Mouse (Mus musculus) MEL (cell line): ENCODE data around the gene Avp. TPM values are rescaled to one million over a fixed set of nuclear protein-coding genes. Genes with fewer than 3 reads are reported as not detected.

ENCODE experiments used
- DNase-seq: peaks from one replicate; pipeline ENCODE4 v3.0.0; 2011; ENCODE audit warnings: low read depth, low spot score
- H3K27ac ChIP-seq: 2 replicates; pipeline ENCODE4 v1.5.1; 2012; ENCODE audit warnings: low read depth, mild to moderate bottlenecking, control low read depth, low read length, moderate library complexity; ENCODE audit not compliant: control insufficient read depth
- H3K27me3 ChIP-seq, 2 experiments: fragments of 150-350 bp in 1 of 2; sonication (generic) in 1 of 2; 2 replicates each; pipeline ENCODE4 v1.6.1; 2012; ENCODE audit warnings: low read length in 2 of 2, mild to moderate bottlenecking in 2 of 2, improper control_type of control experiment in 1 of 2, moderate library complexity in 1 of 2; ENCODE audit not compliant: insufficient read depth in 2 of 2, control insufficient read depth in 1 of 2
- H3K36me3 ChIP-seq, 2 experiments: 2 replicates each; pipeline ENCODE4 v1.6.1; 2012 to 2014; ENCODE audit warnings: low read length in 2 of 2, improper control_type of control experiment in 1 of 2, inconsistent platforms in 1 of 2, mild to moderate bottlenecking in 1 of 2; ENCODE audit not compliant: insufficient read depth in 2 of 2, control insufficient read depth in 1 of 2
- H3K4me1 ChIP-seq, 2 experiments: fragments of 150-350 bp in 1 of 2; sonication (generic) in 1 of 2; 2 replicates each; pipeline ENCODE4 v1.6.1; 2012; ENCODE audit warnings: low read length in 2 of 2, improper control_type of control experiment in 1 of 2, mild to moderate bottlenecking in 1 of 2; ENCODE audit not compliant: insufficient read depth in 2 of 2, control insufficient read depth in 1 of 2
- H3K4me3 ChIP-seq, 2 experiments: fragments of 150-350 bp in 1 of 2; sonication (generic) in 1 of 2; 2 replicates each; pipeline ENCODE4 v1.5.1; 2012; ENCODE audit warnings: low read depth in 2 of 2, low read length in 2 of 2, mild to moderate bottlenecking in 2 of 2, moderate library complexity in 2 of 2, control low read depth in 1 of 2, improper control_type of control experiment in 1 of 2; ENCODE audit not compliant: control insufficient read depth in 1 of 2, insufficient read depth in 1 of 2
- H3K79me2 ChIP-seq: 2 replicates; pipeline ENCODE4 v1.6.1; 2012; ENCODE audit warnings: mild to moderate bottlenecking, low read length, moderate library complexity; ENCODE audit not compliant: control insufficient read depth, poor library complexity, insufficient read depth
- H3K9ac ChIP-seq: 2 replicates; pipeline ENCODE4 v1.6.1; 2012; ENCODE audit warnings: low read depth, mild to moderate bottlenecking, control low read depth, low read length, moderate library complexity; ENCODE audit not compliant: control insufficient read depth, poor library complexity, severe bottlenecking
- H3K9me3 ChIP-seq: fragments of 150-350 bp; sonication (generic); replicated peaks from 2 replicates; pipeline ENCODE4 v1.6.1; 2012; ENCODE audit warnings: mild to moderate bottlenecking, low read length, improper control_type of control experiment, moderate library complexity; ENCODE audit not compliant: insufficient read depth
- BHLHE40 ChIP-seq: IDR thresholded peaks from 2 replicates; pipeline ENCODE4 v1.6.1; 2012; ENCODE audit warnings: low read depth, mild to moderate bottlenecking, inconsistent platforms, low read length, improper control_type of control experiment, borderline replicate concordance
- CTCF ChIP-seq, 3 experiments: IDR thresholded peaks in 2 of 3; conservative IDR thresholded peaks in 1 of 3; 2 replicates each; pipeline ENCODE4 v1.5.1; 2011 to 2012; ENCODE audit warnings: low read length in 3 of 3, low read depth in 2 of 3, mild to moderate bottlenecking in 2 of 3, improper control_type of control experiment in 1 of 3, inconsistent platforms in 1 of 3, mixed read lengths in 1 of 3, moderate library complexity in 1 of 3; ENCODE audit not compliant: control insufficient read depth in 1 of 3, insufficient read depth in 1 of 3, poor library complexity in 1 of 3, severe bottlenecking in 1 of 3
- NRF1 ChIP-seq: IDR thresholded peaks from 2 replicates; pipeline ENCODE4 v1.6.1; 2014; ENCODE audit warnings: low read depth, mild to moderate bottlenecking, inconsistent platforms, low read length, improper control_type of control experiment, moderate library complexity; ENCODE audit not compliant: poor library complexity, insufficient read depth, severe bottlenecking
- SMC3 ChIP-seq: IDR thresholded peaks from 2 replicates; pipeline ENCODE4 v1.6.1; 2011; ENCODE audit warnings: low read depth, low read length, improper control_type of control experiment
- ZKSCAN1 ChIP-seq: IDR thresholded peaks from 2 replicates; pipeline ENCODE4 v1.6.1; 2012; ENCODE audit warnings: low read depth, mild to moderate bottlenecking, inconsistent platforms, low read length, improper control_type of control experiment, moderate library complexity
- polyA plus RNA-seq, 2 experiments: library from polyadenylated mRNA; stranded (reverse) in 1 of 2; unstranded in 1 of 2; fragments of >175 nt in 1 of 2; fragments of >200 nt in 1 of 2; gene quantifications; 2 replicates each; pipeline versions ENCODE4 v1.2.1 to v1.2.4; 2012; ENCODE audit warnings: low replicate concordance in 2 of 2, low read depth in 1 of 2; ENCODE audit not compliant: insufficient read length in 2 of 2, insufficient read depth in 1 of 2, missing spikeins in 1 of 2
- total RNA-seq: library from RNA; depleted of rRNA; stranded (reverse); fragments of 300-350 nt; gene quantifications from 2 replicates; pipeline ENCODE4 v1.2.3, GENCODE M21; 2012; rRNA removed

Avp gene
- total and polyA plus RNA-seq, 3 experiments: not detected

- TF ChIP-seq ZKSCAN1: no peak
- no peak for TF ChIP-seq CTCF (IDR thresholded peaks at IDR 0.05 in 2 of 3, conservative IDR thresholded peaks at IDR 0.05 in 1 of 3; ENCODE audit: control insufficient read depth in 1 of 3, insufficient read depth in 1 of 3, low read depth in 2 of 3, low read length in 3 of 3, poor library complexity in 1 of 3, severe bottlenecking in 1 of 3)
- TF ChIP-seq SMC3: no peak
- no peak for TF ChIP-seq BHLHE40
- no peak for TF ChIP-seq NRF1
- H3K9me3 ChIP-seq: no peaks in the 10 kb centered on the region
- no peaks in the 10 kb centered on the region for H3K4me1 ChIP-seq
- no peak overlapping the region for H3K9ac ChIP-seq
- H3K79me2 ChIP-seq: no peaks in the 10 kb centered on the region
- H3K36me3 ChIP-seq: peaks cover 0 to 2% of the 10 kb centered on the region in 2 experiments; a peak in 2 of 4 replicates
- H3K27ac ChIP-seq: no peak overlapping the region
- H3K4me3 ChIP-seq: no peak overlapping the region
- no peak for DNase-seq
- H3K27me3 ChIP-seq: no peaks in the 10 kb centered on the region
Measured at GRCm38 (mm10) chr2:130532201-130532600, 50.2 kb downstream of the Avp start.

Other genes starting within 250 kb of the Avp start
- gene Cpxm1, start 185.0 kb downstream of the Avp start, total RNA-seq: 6.5 and 8.2 TPM in 2 replicates
- gene Cpxm1, start 185.0 kb downstream of the Avp start, polyA plus RNA-seq: 10 to 100 TPM in 1 of 2 experiments, not detected in 1; 10.7 TPM
- not detected in 2 replicates for gene Gm28372, start 177.3 kb downstream of the Avp start, total RNA-seq
- not detected for gene Gm28372, start 177.3 kb downstream of the Avp start, polyA plus RNA-seq
- not detected in 2 replicates for gene 1700020A23Rik, start 177.3 kb downstream of the Avp start, total RNA-seq
- not detected for gene 1700020A23Rik, start 177.3 kb downstream of the Avp start, polyA plus RNA-seq
- gene Tmem239, start 176.1 kb downstream of the Avp start, total RNA-seq: not detected in 2 replicates
- under 1 TPM in 1 of 2 experiments, not detected in 1; 0.11 TPM for gene Tmem239, start 176.1 kb downstream of the Avp start, polyA plus RNA-seq
- 86.2 and 90.0 TPM in 2 replicates for gene Vps16, start 158.2 kb downstream of the Avp start, total RNA-seq
- 100 to 1,000 TPM in 1 of 2 experiments, not detected in 1; 114 TPM for gene Vps16, start 158.2 kb downstream of the Avp start, polyA plus RNA-seq
- gene Pced1a, start 157.9 kb downstream of the Avp start, total RNA-seq: 5.1 and 6.5 TPM in 2 replicates
- gene Pced1a, start 157.9 kb downstream of the Avp start, polyA plus RNA-seq: 10 to 100 TPM in 1 of 2 experiments, not detected in 1; 13.7 TPM
- 28.1 and 33.0 TPM in 2 replicates for gene Ptpra, start 132.3 kb downstream of the Avp start, total RNA-seq
- gene Ptpra, start 132.3 kb downstream of the Avp start, polyA plus RNA-seq: 10 to 100 TPM in 1 of 2 experiments, not detected in 1; 68.3 TPM
- gene Mrps26, start 18.8 kb downstream of the Avp start, total RNA-seq: 108 and 121 TPM in 2 replicates
- 100 to 1,000 TPM in 1 of 2 experiments, not detected in 1; 154 TPM for gene Mrps26, start 18.8 kb downstream of the Avp start, polyA plus RNA-seq
- gene Oxt, start 6.4 kb downstream of the Avp start, total RNA-seq: not detected in 2 replicates
- under 1 TPM in 1 of 2 experiments, not detected in 1; 0.14 TPM for gene Oxt, start 6.4 kb downstream of the Avp start, polyA plus RNA-seq
- 13.6 and 15.3 TPM in 2 replicates for gene Fastkd5, start 47.5 kb upstream of the Avp start, total RNA-seq
- gene Fastkd5, start 47.5 kb upstream of the Avp start, polyA plus RNA-seq: 10 to 100 TPM in 1 of 2 experiments, not detected in 1; 11.7 TPM
- 5.1 and 5.4 TPM in 2 replicates for gene Ubox5, start 47.5 kb upstream of the Avp start, total RNA-seq
- 10 to 100 TPM in 1 of 2 experiments, not detected in 1; 11.2 TPM for gene Ubox5, start 47.5 kb upstream of the Avp start, polyA plus RNA-seq
- gene Lzts3, start 60.2 kb upstream of the Avp start, total RNA-seq: 1.9 and 2.1 TPM in 2 replicates
- 1 to 10 TPM in 1 of 2 experiments, not detected in 1; 4.5 TPM for gene Lzts3, start 60.2 kb upstream of the Avp start, polyA plus RNA-seq
- gene Ddrgk1, start 82.1 kb upstream of the Avp start, total RNA-seq: 44.7 and 52.7 TPM in 2 replicates
- gene Ddrgk1, start 82.1 kb upstream of the Avp start, polyA plus RNA-seq: 10 to 100 TPM in 1 of 2 experiments, not detected in 1; 73.6 TPM
- gene Itpa, start 85.1 kb upstream of the Avp start, total RNA-seq: 130 and 137 TPM in 2 replicates
- gene Itpa, start 85.1 kb upstream of the Avp start, polyA plus RNA-seq: 100 to 1,000 TPM in 1 of 2 experiments, not detected in 1; 102 TPM
- 0.13 and 0.31 TPM in 2 replicates for gene Slc4a11, start 115.0 kb upstream of the Avp start, total RNA-seq
- gene Slc4a11, start 115.0 kb upstream of the Avp start, polyA plus RNA-seq: 1 to 10 TPM in 1 of 2 experiments, not detected in 1; 1.6 TPM